Mouse (Mus musculus) CH12.LX (cell line): ENCODE results near the gene Ric8a.

Source experiments
- CTCF ChIP-seq, 2 experiments: IDR thresholded peaks in 1 of 2; conservative IDR thresholded peaks in 1 of 2; 2 replicates each; pipeline ENCODE4 v1.5.1; 2011 to 2012; ENCODE audit warnings: low read depth in 2 of 2, low read length in 2 of 2, improper control_type of control experiment in 1 of 2, inconsistent platforms in 1 of 2, mild to moderate bottlenecking in 1 of 2, moderate library complexity in 1 of 2
- JUND ChIP-seq: conservative IDR thresholded peaks from 2 replicates; pipeline ENCODE4 v1.6.1; 2011; ENCODE audit warnings: low read depth, low read length, improper control_type of control experiment
- TCF12 ChIP-seq: IDR thresholded peaks from 2 replicates; pipeline ENCODE4 v1.6.1; 2014; ENCODE audit warnings: low read depth, mild to moderate bottlenecking, inconsistent platforms, low read length, improper control_type of control experiment
- ZNF384 ChIP-seq: IDR thresholded peaks from 2 replicates; pipeline ENCODE4 v1.6.1; 2012; ENCODE audit warnings: low read depth, low read length, improper control_type of control experiment, inconsistent platforms

DNA sequence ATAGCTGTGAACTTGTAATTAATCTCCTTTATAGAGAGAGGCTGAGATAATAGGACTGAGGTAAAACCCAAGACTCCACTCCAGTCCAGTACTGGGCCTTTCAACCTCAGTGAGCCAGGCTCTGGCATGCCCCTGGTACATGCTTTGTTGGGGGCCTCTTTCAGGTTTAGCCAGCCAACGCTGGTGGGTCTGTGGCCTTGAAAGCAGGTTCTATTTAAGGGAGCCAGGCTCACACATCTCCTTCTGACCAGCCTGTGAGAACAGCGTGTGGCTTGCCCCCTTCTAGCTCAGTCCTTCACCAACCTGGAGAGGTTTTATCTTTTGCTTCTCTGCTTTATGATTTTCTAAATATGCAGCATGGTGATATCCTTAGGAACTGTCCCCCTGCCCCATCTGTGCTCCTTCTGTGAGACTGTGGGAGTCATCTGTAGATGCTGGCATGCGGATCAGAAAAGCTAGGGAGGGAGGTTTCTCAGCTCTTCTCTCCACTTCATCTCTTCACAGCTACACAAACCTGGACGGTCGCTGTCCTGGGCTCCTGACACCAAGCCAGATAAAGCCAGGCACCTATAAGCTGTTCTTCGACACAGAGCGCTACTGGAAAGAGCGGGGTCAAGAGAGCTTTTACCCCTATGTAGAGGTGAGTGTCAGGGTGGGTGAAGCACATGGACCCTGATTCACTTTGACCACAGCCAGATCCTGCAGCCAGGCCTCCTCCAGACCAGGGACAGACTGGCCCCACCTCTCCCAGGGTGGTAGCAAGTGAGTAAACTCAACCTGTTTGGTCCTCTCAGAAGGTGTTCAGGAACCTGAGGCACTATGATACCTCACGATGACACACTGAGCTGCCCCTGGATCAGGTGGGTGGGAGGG, 20.3 kb upstream of the Ric8a start:
- TF ChIP-seq ZNF384, result no peak
- TF ChIP-seq CTCF (conservative IDR thresholded peaks at IDR 0.05 in 1 of 2, IDR thresholded peaks at IDR 0.05 in 1 of 2; ENCODE audit: low read depth in 2 of 2, low read length in 2 of 2), result no peak
- no peak for TF ChIP-seq TCF12
- TF ChIP-seq JUND, result no peak
